Mouse (Mus musculus) heart, postnatal 0 days (tissue): ENCODE data around the gene Prm2. TPM values are rescaled to one million over a fixed set of nuclear protein-coding genes. Genes with fewer than 3 reads are reported as not detected.

Experiments used
- ATAC-seq: fragments of 200-750 bp; cut with Nextera tagmentation; 2 replicates; pipeline ENCODE4 v1.8.0; 2017; ENCODE audit warnings: low read depth, moderate number of reproducible peaks, moderate library complexity; ENCODE audit not compliant: insufficient read depth
- DNase-seq: peaks from one replicate; pipeline ENCODE4 v3.0.0-alpha.2; 2016; ENCODE audit warnings: low spot score
- H3K27ac ChIP-seq: fragments of 300-500 bp; sonication (generic); 2 replicates; pipeline ENCODE4 v1.5.1; 2014; ENCODE audit warnings: low read depth, mild to moderate bottlenecking
- H3K27me3 ChIP-seq: fragments of 300-500 bp; sonication (generic); 2 replicates; pipeline ENCODE4 v1.6.1; 2014; ENCODE audit warnings: low read length, mixed read lengths; ENCODE audit not compliant: control insufficient read depth, insufficient read depth
- H3K36me3 ChIP-seq: fragments of 300-500 bp; sonication (generic); replicated peaks from 2 replicates; pipeline ENCODE4 v1.6.1; 2014; ENCODE audit warnings: low read length, mixed read lengths; ENCODE audit not compliant: control insufficient read depth, insufficient read depth
- H3K4me1 ChIP-seq: fragments of 300-500 bp; sonication (generic); 2 replicates; pipeline ENCODE4 v1.6.1; 2014; ENCODE audit warnings: antibody characterized with exemption; ENCODE audit not compliant: control insufficient read depth, insufficient read depth
- H3K4me2 ChIP-seq: fragments of 300-500 bp; sonication (generic); 2 replicates; pipeline ENCODE4 v1.6.1; 2014; ENCODE audit warnings: low read depth, mild to moderate bottlenecking, low read length, moderate library complexity
- H3K4me3 ChIP-seq: fragments of 300-500 bp; sonication (generic); 2 replicates; pipeline ENCODE4 v1.5.1; 2014; ENCODE audit warnings: low read depth, low read length
- H3K9ac ChIP-seq: fragments of 300-500 bp; sonication (generic); replicated peaks from 2 replicates; pipeline ENCODE4 v1.6.1; 2014; ENCODE audit warnings: low read depth, low read length, mixed read lengths
- H3K9me3 ChIP-seq: fragments of 300-500 bp; sonication (generic); replicated peaks from 2 replicates; pipeline ENCODE4 v1.6.1; 2016; ENCODE audit warnings: low read length; ENCODE audit not compliant: control insufficient read depth
- CTCF ChIP-seq: IDR thresholded peaks from 2 replicates; pipeline ENCODE4 v1.5.1; 2016; ENCODE audit warnings: antibody characterized with exemption, control low read depth, low read depth
- EP300 ChIP-seq: IDR thresholded peaks from 2 replicates; pipeline ENCODE4 v1.6.1; 2016; ENCODE audit warnings: antibody characterized with exemption, low read depth
- WGBS: fragments of 180-500 bp; shearing (Covaris S2); extraction: QIAGEN DNeasy Blood & Tissue Kit; methylation state at CpG from one replicate; pipeline ENCODE4 v1.1.7; 2014; 5-methylcytosine and 5-hydroxymethylcytosine counted together
- polyA plus RNA-seq: library from polyadenylated mRNA; unstranded; fragments of >200 nt; fragmentation: Nextera tagmentation; extraction: Ambion mirVana; gene quantifications from 2 replicates; pipeline ENCODE4 v1.2.1, GENCODE M21; 2015
- total RNA-seq: library from RNA; depleted of rRNA; stranded (reverse); fragments of >200 nt; gene quantifications from 2 replicates; pipeline ENCODE4 v1.2.3, GENCODE M21; 2014; ENCODE audit warnings: low replicate concordance

The Prm2 gene
- total and polyA plus RNA-seq, 2 experiments from 2014 or later: not detected

DNA sequence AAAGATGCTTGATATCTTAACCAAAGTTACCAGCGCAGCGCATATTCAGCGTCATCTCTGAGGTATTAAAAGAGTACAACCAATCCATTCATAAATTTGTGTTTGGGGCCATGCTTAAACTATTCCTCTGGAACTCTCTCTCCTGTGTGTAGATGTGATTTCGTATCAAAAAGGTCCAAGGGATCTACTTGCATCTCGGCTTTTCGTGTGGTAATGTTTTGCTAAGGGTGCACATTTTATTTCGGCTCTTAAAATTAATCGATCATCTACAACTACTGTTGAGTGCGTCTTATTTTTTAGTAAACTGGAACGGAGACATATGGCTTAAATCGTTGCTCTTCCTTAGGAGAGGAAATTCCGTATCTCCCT is 38.6 kb upstream of the Prm2 start:
- no peak for TF ChIP-seq CTCF
- TF ChIP-seq EP300: no peak
- Histone ChIP-seq H3K36me3 (no peaks in the 10 kb centered on the region), H3K4me3 (peak overlapping the region; percentile 79), H3K9me3 (no peaks in the 10 kb centered on the region), H3K4me1 (peaks cover 24% of the 10 kb centered on the region), H3K4me2 (peak overlapping the region; percentile 96), H3K27ac (peak overlapping the region; percentile 26; the same call in 1 of the 2 replicates), H3K9ac (no peak overlapping the region), H3K27me3 (no peaks in the 10 kb centered on the region)
- DNase-seq: no peak
- no peak for ATAC-seq
- WGBS: 2% methylated on average over 12 of the region's 12 CpGs

DNA sequence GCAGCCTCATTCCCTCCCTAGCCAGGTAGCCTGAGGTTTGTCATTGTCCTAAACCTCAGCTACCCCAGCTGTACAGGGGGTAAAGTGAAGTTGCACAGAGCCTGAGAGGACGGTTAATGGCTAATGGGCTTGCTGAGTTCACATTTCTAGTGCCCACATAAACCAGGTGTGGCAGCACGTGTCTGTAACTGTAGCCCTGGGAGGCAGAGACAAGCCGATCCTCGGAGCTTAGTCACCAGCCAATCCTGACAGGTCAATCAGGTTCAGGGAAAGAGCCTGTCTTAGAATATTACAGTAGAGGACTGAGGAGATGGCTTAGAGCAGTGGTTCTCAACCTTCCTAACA is 32.5 kb upstream of the Prm2 start:
- 70% methylated on average over 4 of the region's 4 CpGs for WGBS
- no peak for DNase-seq
- H3K9me3 ChIP-seq: no peaks in the 10 kb centered on the region
- no peaks in the 10 kb centered on the region for H3K4me1 ChIP-seq
- no peak overlapping the region for H3K4me3 ChIP-seq
- H3K27me3 ChIP-seq: no peaks in the 10 kb centered on the region
- no peaks in the 10 kb centered on the region for H3K36me3 ChIP-seq
- H3K9ac ChIP-seq: no peak overlapping the region
- H3K27ac ChIP-seq: no peak overlapping the region; the same call in 1 of the 2 replicates
- no peak for TF ChIP-seq EP300
- TF ChIP-seq CTCF: no peak
- no peak for ATAC-seq
- no peak overlapping the region for H3K4me2 ChIP-seq

GRCm38 (mm10) chr16:10827766-10828460 is 32.0 kb upstream of the Prm2 start:
- H3K9me3 ChIP-seq: no peaks in the 10 kb centered on the region
- peak overlapping the region; percentile 65; the same call in 1 of the 2 replicates for H3K27ac ChIP-seq
- H3K4me1 ChIP-seq: no peaks in the 10 kb centered on the region
- no peak for ATAC-seq
- no peak overlapping the region for H3K4me3 ChIP-seq
- H3K4me2 ChIP-seq: no peak overlapping the region
- DNase-seq: no peak
- no peak overlapping the region for H3K9ac ChIP-seq
- no peaks in the 10 kb centered on the region for H3K36me3 ChIP-seq
- TF ChIP-seq CTCF: no peak
- no peak for TF ChIP-seq EP300
- WGBS: 77% methylated on average over 7 of the region's 7 CpGs
- no peaks in the 10 kb centered on the region for H3K27me3 ChIP-seq

GRCm38 (mm10) chr16:10827269-10827668 is 31.3 kb upstream of the Prm2 start:
- no peak for DNase-seq
- TF ChIP-seq EP300: no peak
- TF ChIP-seq CTCF: no peak
- H3K4me3 ChIP-seq: no peak overlapping the region
- ATAC-seq: no peak
- WGBS: 91% methylated on average over 9 of the region's 9 CpGs
- H3K9ac ChIP-seq: no peak overlapping the region
- H3K4me1 ChIP-seq: no peaks in the 10 kb centered on the region
- H3K27me3 ChIP-seq: no peaks in the 10 kb centered on the region
- no peak overlapping the region for H3K4me2 ChIP-seq
- no peaks in the 10 kb centered on the region for H3K9me3 ChIP-seq
- H3K27ac ChIP-seq: peak overlapping the region; percentile 65; the same call in 1 of the 2 replicates
- no peaks in the 10 kb centered on the region for H3K36me3 ChIP-seq

GRCm38 (mm10) chr16:10825840-10826239 is 29.9 kb upstream of the Prm2 start:
- 68% methylated on average over 4 of the region's 4 CpGs for WGBS
- no peak for TF ChIP-seq EP300
- TF ChIP-seq CTCF: no peak
- DNase-seq: no peak

GRCm38 (mm10) chr16:10824536-10824935 is 28.6 kb upstream of the Prm2 start:
- no peaks in the 10 kb centered on the region for H3K27me3 ChIP-seq

More at GRCm38 (mm10) chr16:10825840-10826239, 29.9 kb upstream of the Prm2 start:
- Histone ChIP-seq H3K4me3 (no peak overlapping the region), H3K9me3 (no peaks in the 10 kb centered on the region), H3K9ac (no peak overlapping the region), H3K27me3 (no peaks in the 10 kb centered on the region), H3K27ac (peak overlapping the region; percentile 15; the same call in 1 of the 2 replicates), H3K36me3 (no peaks in the 10 kb centered on the region), H3K4me1 (no peaks in the 10 kb centered on the region), H3K4me2 (no peak overlapping the region)
- no peak for ATAC-seq

More at GRCm38 (mm10) chr16:10824536-10824935, 28.6 kb upstream of the Prm2 start:
- DNase-seq (no peak), ATAC-seq (no peak)
- no peak overlapping the region for H3K4me3 ChIP-seq
- WGBS: 78% methylated on average over 1 of the region's 1 CpGs
- H3K27ac ChIP-seq: no peak overlapping the region
- no peak overlapping the region for H3K4me2 ChIP-seq
- H3K9ac ChIP-seq: no peak overlapping the region
- H3K36me3 ChIP-seq: no peaks in the 10 kb centered on the region
- no peaks in the 10 kb centered on the region for H3K9me3 ChIP-seq
- no peaks in the 10 kb centered on the region for H3K4me1 ChIP-seq
- no peak for TF ChIP-seq EP300
- no peak for TF ChIP-seq CTCF
